Mouse (Mus musculus) CH12.LX (cell line): Measurements from ENCODE around the gene Rad23a. TPM values are rescaled to one million over a fixed set of nuclear protein-coding genes. Genes with fewer than 3 reads are reported as not detected.
"Not testable (repeated sequence)": the region's sequence is repeated elsewhere in the genome, so short reads cannot be mapped to it uniquely, and the experiment has no call there.

Experiments used
- DNase-seq: peaks from one replicate; pipeline ENCODE4 v3.0.0-alpha.2; 2013; ENCODE audit errors: extremely low read depth
- H3K27ac ChIP-seq: 2 replicates; pipeline ENCODE4 v1.5.1; 2012; ENCODE audit warnings: low read depth, mild to moderate bottlenecking, control low read depth, moderate library complexity; ENCODE audit not compliant: insufficient read depth
- H3K27me3 ChIP-seq: replicated peaks from 2 replicates; pipeline ENCODE3; 2012; ENCODE audit warnings: inconsistent platforms
- H3K36me3 ChIP-seq, 2 experiments: replicated peaks in 1 of 2; 2 replicates each; pipeline versions ENCODE3 to v1.6.1; 2012; ENCODE audit warnings: inconsistent platforms in 1 of 2, low read length in 1 of 2, mild to moderate bottlenecking in 1 of 2, mixed read lengths in 1 of 2, moderate library complexity in 1 of 2; ENCODE audit not compliant: control insufficient read depth in 1 of 2, insufficient read depth in 1 of 2
- H3K4me1 ChIP-seq, 2 experiments: 2 replicates each; pipeline ENCODE4 v1.6.1; 2012; ENCODE audit warnings: inconsistent platforms in 1 of 2, moderate library complexity in 1 of 2; ENCODE audit not compliant: insufficient read depth in 2 of 2, control insufficient read depth in 1 of 2
- H3K4me2 ChIP-seq: 2 replicates; pipeline ENCODE4 v1.6.1; 2012; ENCODE audit warnings: low read depth, mild to moderate bottlenecking, control low read depth; ENCODE audit not compliant: poor library complexity, insufficient read depth, severe bottlenecking
- H3K4me3 ChIP-seq, 3 experiments: fragments of 150-350 bp in 1 of 3; sonication (generic) in 1 of 3; replicated peaks in 1 of 3; 2 replicates each; pipeline versions ENCODE3 to v1.5.1; 2011 to 2012; ENCODE audit warnings: low read depth in 2 of 3, low read length in 2 of 3, mild to moderate bottlenecking in 2 of 3, moderate library complexity in 2 of 3, control low read depth in 1 of 3, improper control_type of control experiment in 1 of 3, inconsistent platforms in 1 of 3, mixed read lengths in 1 of 3; ENCODE audit not compliant: poor library complexity in 1 of 3
- H3K79me2 ChIP-seq: replicated peaks from 2 replicates; pipeline ENCODE4 v1.6.1; 2012; ENCODE audit warnings: mild to moderate bottlenecking, moderate library complexity; ENCODE audit not compliant: control insufficient read depth, poor library complexity, insufficient read depth, severe bottlenecking; ENCODE audit errors: extremely low read depth
- H3K9ac ChIP-seq: 2 replicates; pipeline ENCODE4 v1.6.1; 2012; ENCODE audit warnings: low read depth, mild to moderate bottlenecking, control low read depth, moderate library complexity; ENCODE audit not compliant: insufficient read depth
- H3K9me3 ChIP-seq: replicated peaks from 2 replicates; pipeline ENCODE3; 2012; ENCODE audit warnings: low read length, inconsistent platforms, mixed read lengths
- BHLHE40 ChIP-seq: IDR thresholded peaks from 2 replicates; pipeline ENCODE4 v1.6.1; 2011; ENCODE audit warnings: mild to moderate bottlenecking, low read depth, low read length, improper control_type of control experiment
- CHD1 ChIP-seq: IDR thresholded peaks from 2 replicates; pipeline ENCODE4 v1.6.1; 2012; ENCODE audit warnings: low read depth, low read length, improper control_type of control experiment, inconsistent platforms
- CTCF ChIP-seq, 2 experiments: IDR thresholded peaks in 1 of 2; conservative IDR thresholded peaks in 1 of 2; 2 replicates each; pipeline ENCODE4 v1.5.1; 2011 to 2012; ENCODE audit warnings: low read depth in 2 of 2, low read length in 2 of 2, improper control_type of control experiment in 1 of 2, inconsistent platforms in 1 of 2, mild to moderate bottlenecking in 1 of 2, moderate library complexity in 1 of 2
- EP300 ChIP-seq: IDR thresholded peaks from 2 replicates; pipeline ENCODE4 v1.6.1; 2011; ENCODE audit warnings: low read length, improper control_type of control experiment
- ETS1 ChIP-seq: conservative IDR thresholded peaks from 2 replicates; pipeline ENCODE4 v1.6.1; 2012; ENCODE audit warnings: low read depth, mild to moderate bottlenecking, inconsistent platforms, low read length, improper control_type of control experiment, moderate library complexity
- HCFC1 ChIP-seq: IDR thresholded peaks from 2 replicates; pipeline ENCODE4 v1.6.1; 2012; ENCODE audit warnings: low read depth, mild to moderate bottlenecking, inconsistent platforms, low read length, improper control_type of control experiment
- JUND ChIP-seq: conservative IDR thresholded peaks from 2 replicates; pipeline ENCODE4 v1.6.1; 2011; ENCODE audit warnings: low read depth, low read length, improper control_type of control experiment
- MAFK ChIP-seq: IDR thresholded peaks from 2 replicates; pipeline ENCODE4 v1.6.1; 2011; ENCODE audit warnings: low read length, improper control_type of control experiment; ENCODE audit not compliant: insufficient replicate concordance
- NELFE ChIP-seq: IDR thresholded peaks from 2 replicates; pipeline ENCODE4 v1.6.1; 2011; ENCODE audit warnings: low read depth, low read length, improper control_type of control experiment
- NRF1 ChIP-seq: IDR thresholded peaks from 2 replicates; pipeline ENCODE4 v1.6.1; 2014; ENCODE audit warnings: low read depth, mild to moderate bottlenecking, inconsistent platforms, low read length, improper control_type of control experiment, moderate library complexity
- PAX5 ChIP-seq: IDR thresholded peaks from 2 replicates; pipeline ENCODE4 v1.6.1; 2012; ENCODE audit warnings: low read length, inconsistent platforms, mixed read lengths
- POLR2A ChIP-seq: IDR thresholded peaks from 2 replicates; pipeline ENCODE4 v1.6.1; 2011; ENCODE audit warnings: low read depth, mild to moderate bottlenecking, improper control_type of control experiment, low read length
- POLR2AphosphoS2 ChIP-seq: IDR thresholded peaks from 2 replicates; pipeline ENCODE4 v1.6.1; 2011; ENCODE audit warnings: low read depth, low read length, improper control_type of control experiment
- SIN3A ChIP-seq: IDR thresholded peaks from 2 replicates; pipeline ENCODE4 v1.6.1; 2012; ENCODE audit warnings: low read length, improper control_type of control experiment, inconsistent platforms
- TBP ChIP-seq: conservative IDR thresholded peaks from 2 replicates; pipeline ENCODE4 v1.6.1; 2011; ENCODE audit warnings: low read depth, low read length, improper control_type of control experiment
- TCF12 ChIP-seq: IDR thresholded peaks from 2 replicates; pipeline ENCODE4 v1.6.1; 2014; ENCODE audit warnings: low read depth, mild to moderate bottlenecking, inconsistent platforms, low read length, improper control_type of control experiment
- USF1 ChIP-seq: IDR thresholded peaks from 2 replicates; pipeline ENCODE4 v1.6.1; 2014; ENCODE audit warnings: low read depth, mild to moderate bottlenecking, inconsistent platforms, low read length, improper control_type of control experiment
- USF2 ChIP-seq: conservative IDR thresholded peaks from 2 replicates; pipeline ENCODE4 v1.6.1; 2011; ENCODE audit warnings: low read depth, low read length, improper control_type of control experiment
- ZMIZ1 ChIP-seq: IDR thresholded peaks from 2 replicates; pipeline ENCODE4 v1.6.1; 2012; ENCODE audit warnings: low read depth, mild to moderate bottlenecking, inconsistent platforms, low read length, improper control_type of control experiment
- dilution Hi-C: fragments of 300-500 bp; cut with MboI; formaldehyde crosslinking; loops from 2 replicates; pipeline ENCODE4 v1.14.3; 2020; ENCODE audit warnings: low sequenced_read_pairs; ENCODE audit not compliant: extremely low pct_unique_long_range_greater_than_20kb, extremely low pct_ligation_motif_present
- in situ Hi-C: fragments of 300-500 bp; cut with MboI; formaldehyde crosslinking; loops from 3 replicates; pipeline ENCODE4 v1.14.3; 2019; ENCODE audit warnings: low sequenced_read_pairs, low pct_ligation_motif_present, low pct_unique_long_range_greater_than_20kb, mixed read lengths
- polyA plus RNA-seq: library from polyadenylated mRNA; unstranded; fragments of >175 nt; gene quantifications from 2 replicates; pipeline ENCODE4 v1.2.1, GENCODE M21; 2012; ENCODE audit warnings: low read depth; ENCODE audit not compliant: insufficient read length
- total RNA-seq, 2 experiments: library from RNA; depleted of rRNA; stranded (reverse); fragments of 300-350 nt in 1 of 2; fragments of >200 nt in 1 of 2; gene quantifications; 2 replicates each; pipeline ENCODE4 v1.2.3; 2012 to 2014

Rad23a gene
- total and polyA plus RNA-seq, 3 experiments = 66.5 to 135 (median 115) TPM

- in situ Hi-C loops = no loop called here
- Histone ChIP-seq H3K9ac (peak within 1 kb of the TSS; percentile 82), H3K36me3 (peaks cover 25 to 34% of the 10 kb centered on the region in 2 experiments), H3K4me3 (peak within 1 kb of the TSS; percentile 86 to 98 (median 89)), H3K27me3 (no peaks in the 10 kb centered on the region), H3K79me2 (peaks cover 23% of the 10 kb centered on the region), H3K9me3 (no peaks in the 10 kb centered on the region), H3K4me2 (peak within 1 kb of the TSS; percentile 69), H3K27ac (peak within 1 kb of the TSS; percentile 52), H3K4me1 (peaks cover 2 to 39% of the 10 kb centered on the region in 2 experiments; a peak in 2 of 4 replicates)
- TF ChIP-seq TBP = peak; percentile 74
- TF ChIP-seq POLR2A = no peak
- TF ChIP-seq NRF1 = 0 out of 2 replicates have a peak, but pooled peaks have one; percentile 10
- peak in 1 of 2 experiments; percentile 65; a peak in 2 of 4 replicates for TF ChIP-seq CTCF (conservative IDR thresholded peaks at IDR 0.05 in 1 of 2, IDR thresholded peaks at IDR 0.05 in 1 of 2; ENCODE audit: low read depth in 2 of 2, low read length in 2 of 2)
- TF ChIP-seq TCF12 = 0 out of 2 replicates have a peak, but pooled peaks have one; percentile 15
- TF ChIP-seq JUND = 0 out of 2 replicates have a peak, but pooled peaks have one; percentile 19
- no peak for TF ChIP-seq ZMIZ1
- dilution Hi-C loops = no loop called here
- peak; percentile 81 for DNase-seq
Observed at GRCm38 (mm10) chr8:84831490-84831889, 9.0 kb downstream of the Rad23a start, which contains the start of gene Gadd45gip1. Gene Gadd45gip1 (plus strand): TSS chr8:84831522.

GRCm38 (mm10) chr8:84826518-84826917 lies 13.9 kb downstream of the Rad23a start:
- H3K36me3 ChIP-seq, dilution Hi-C loops, H3K9me3 ChIP-seq, in situ Hi-C loops, H3K4me3 ChIP-seq, H3K9ac ChIP-seq, DNase-seq, H3K27ac ChIP-seq, H3K4me2 ChIP-seq, H3K27me3 ChIP-seq, H3K79me2 ChIP-seq: not testable (repeated sequence)
- peaks cover 6 to 23% of the 10 kb centered on the region in 2 experiments for H3K4me1 ChIP-seq

GRCm38 (mm10) chr8:84825636-84826035 lies 14.8 kb downstream of the Rad23a start:
- Histone ChIP-seq H3K4me1 (peaks cover 6 to 20% of the 10 kb centered on the region in 2 experiments), H3K27me3 (no peaks in the 10 kb centered on the region), H3K79me2 (no peaks in the 10 kb centered on the region), H3K9ac (no peak overlapping the region; the same call in 1 of the 2 replicates), H3K4me3 (no peak overlapping the region), H3K9me3 (no peaks in the 10 kb centered on the region), H3K27ac (no peak overlapping the region), H3K4me2 (peak overlapping the region; percentile 29), H3K36me3 (peaks cover 0 to 3% of the 10 kb centered on the region in 2 experiments)
- TF ChIP-seq SIN3A (no peak), NELFE (no peak), EP300 (no peak), CHD1 (no peak), BHLHE40 (no peak), POLR2AphosphoS2 (no peak), POLR2A (no peak), USF1 (no peak), TCF12 (no peak), PAX5 (no peak), HCFC1 (no peak), ETS1 (no peak), MAFK (no peak), CTCF (conservative IDR thresholded peaks at IDR 0.05 in 1 of 2, IDR thresholded peaks at IDR 0.05 in 1 of 2; ENCODE audit: low read depth in 2 of 2, low read length in 2 of 2) (no peak), USF2 (no peak), ZMIZ1 (no peak)
- DNase-seq = no peak
- dilution Hi-C loops (no loop called here), in situ Hi-C loops (no loop called here)
